Mouse (Mus musculus): ENCODE measurements around the gene Npepl1. TPM values are rescaled to one million over a fixed set of nuclear protein-coding genes. Genes with fewer than 3 reads are reported as not detected.

Npepl1 gene
- total and polyA plus RNA-seq, 3 experiments = 17.3 to 46.9 TPM; not detected in 1

DNA sequence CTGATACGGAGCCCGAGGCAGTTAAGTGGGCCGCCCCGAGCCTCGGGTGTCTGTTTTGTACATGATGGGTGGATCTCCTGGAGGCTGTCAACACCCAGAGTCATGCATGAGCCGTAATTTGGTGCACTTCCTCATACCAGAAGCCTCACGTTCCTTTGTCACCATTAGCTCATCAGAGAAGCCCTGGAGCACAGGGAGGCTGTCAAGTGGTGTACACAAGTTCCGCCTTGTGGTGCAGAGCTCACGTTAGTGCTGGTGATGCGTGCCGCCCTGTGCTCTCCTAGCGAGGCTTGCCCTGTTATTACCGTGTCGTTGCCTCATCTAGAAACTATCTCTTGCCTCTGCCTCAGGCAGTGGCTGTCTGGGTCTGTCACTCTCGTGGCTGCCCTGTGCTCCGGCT lies 6.8 kb downstream of the Npepl1 start:
- Histone ChIP-seq H3K9ac (ENCODE audit: control insufficient read depth, low read depth, low read length, poor library complexity, severe bottlenecking) (no peak overlapping the region), H3K27ac (ENCODE audit: control insufficient read depth, low read depth, low read length) (no peak overlapping the region), H3K79me2 (ENCODE audit: control insufficient read depth, insufficient read depth, low read length, poor library complexity) (no peaks in the 10 kb centered on the region), H3K4me3 (ENCODE audit: control insufficient read depth in 1 of 2, insufficient read depth in 1 of 2, low read depth in 2 of 2, low read length in 2 of 2) (no peak overlapping the region), H3K27me3 (ENCODE audit: control insufficient read depth in 1 of 2, insufficient read depth in 2 of 2, low read length in 2 of 2) (no peaks in the 10 kb centered on the region), H3K9me3 (replicated peaks; ENCODE audit: insufficient read depth, low read length) (no peaks in the 10 kb centered on the region), H3K4me1 (ENCODE audit: control insufficient read depth in 1 of 2, insufficient read depth in 2 of 2, low read length in 2 of 2) (no peaks in the 10 kb centered on the region), H3K36me3 (ENCODE audit: control insufficient read depth in 1 of 2, insufficient read depth in 2 of 2, low read length in 2 of 2) (no peaks in the 10 kb centered on the region)
- peak; percentile 27 for DNase-seq (ENCODE audit: low read depth, low spot score)
- TF ChIP-seq CHD2 (IDR thresholded peaks at IDR 0.05; ENCODE audit: low read length) (no peak), MEF2A (IDR thresholded peaks at IDR 0.05; ENCODE audit: extremely low read depth, insufficient replicate concordance, low read depth, low read length, poor library complexity, severe bottlenecking) (no peak), CTCF (IDR thresholded peaks at IDR 0.05 in 2 of 3, conservative IDR thresholded peaks at IDR 0.05 in 1 of 3; ENCODE audit: control insufficient read depth in 1 of 3, insufficient read depth in 1 of 3, low read depth in 2 of 3, low read length in 3 of 3, poor library complexity in 1 of 3, severe bottlenecking in 1 of 3) (no peak), POLR2A (IDR thresholded peaks at IDR 0.05; ENCODE audit: control insufficient read depth in 1 of 2, insufficient read depth in 1 of 2, low read depth in 1 of 2, low read length in 2 of 2, poor library complexity in 1 of 2) (no peak), E2F4 (IDR thresholded peaks at IDR 0.05; ENCODE audit: borderline replicate concordance, low read depth, low read length) (no peak), ZKSCAN1 (IDR thresholded peaks at IDR 0.05; ENCODE audit: low read depth, low read length) (no peak), BHLHE40 (IDR thresholded peaks at IDR 0.05; ENCODE audit: borderline replicate concordance, low read depth, low read length) (no peak), CHD1 (IDR thresholded peaks at IDR 0.05; ENCODE audit: low read depth, low read length) (no peak), MAZ (IDR thresholded peaks at IDR 0.05; ENCODE audit: low read depth, low read length) (no peak), SMC3 (IDR thresholded peaks at IDR 0.05; ENCODE audit: low read depth, low read length) (no peak), ZNF384 (IDR thresholded peaks at IDR 0.05; ENCODE audit: low read depth, low read length) (no peak), SIN3A (IDR thresholded peaks at IDR 0.05; ENCODE audit: low read length) (no peak), NRF1 (IDR thresholded peaks at IDR 0.05; ENCODE audit: insufficient read depth, low read depth, low read length, poor library complexity, severe bottlenecking) (no peak)

DNA sequence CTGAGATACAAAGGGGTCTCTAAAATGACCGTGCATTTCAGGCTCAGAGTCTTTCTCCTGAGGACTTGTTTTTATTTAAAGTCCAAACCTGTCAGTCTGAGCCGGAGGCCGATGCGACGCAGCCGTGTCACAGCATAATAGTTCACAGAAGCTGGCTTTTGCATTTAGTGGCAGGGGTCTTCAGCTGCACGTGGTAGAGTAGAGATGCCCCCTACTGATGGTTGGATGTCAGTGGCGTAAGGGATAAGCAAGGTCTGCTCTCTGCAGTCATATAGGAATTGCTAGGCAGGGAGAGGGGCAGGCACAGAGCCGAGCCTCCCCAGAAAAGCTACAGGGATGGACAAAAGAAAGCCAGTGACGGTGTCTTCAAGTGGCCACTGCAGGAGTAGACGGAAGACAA lies 8.0 kb downstream of the Npepl1 start:
- no peak overlapping the region for H3K27ac ChIP-seq (ENCODE audit: control insufficient read depth, low read depth, low read length)
- no peaks in the 10 kb centered on the region for H3K79me2 ChIP-seq (ENCODE audit: control insufficient read depth, insufficient read depth, low read length, poor library complexity)
- no peak overlapping the region for H3K4me3 ChIP-seq (ENCODE audit: control insufficient read depth in 1 of 2, insufficient read depth in 1 of 2, low read depth in 2 of 2, low read length in 2 of 2)
- H3K9me3 ChIP-seq (replicated peaks; ENCODE audit: insufficient read depth, low read length) = no peaks in the 10 kb centered on the region
- DNase-seq (ENCODE audit: low read depth, low spot score) = no peak
- H3K4me1 ChIP-seq (ENCODE audit: control insufficient read depth in 1 of 2, insufficient read depth in 2 of 2, low read length in 2 of 2) = no peaks in the 10 kb centered on the region
- no peak overlapping the region for H3K9ac ChIP-seq (ENCODE audit: control insufficient read depth, low read depth, low read length, poor library complexity, severe bottlenecking)
- H3K36me3 ChIP-seq (ENCODE audit: control insufficient read depth in 1 of 2, insufficient read depth in 2 of 2, low read length in 2 of 2) = no peaks in the 10 kb centered on the region
- TF ChIP-seq E2F4 (IDR thresholded peaks at IDR 0.05; ENCODE audit: borderline replicate concordance, low read depth, low read length) = no peak
- H3K27me3 ChIP-seq (ENCODE audit: control insufficient read depth in 1 of 2, insufficient read depth in 2 of 2, low read length in 2 of 2) = no peaks in the 10 kb centered on the region

DNA sequence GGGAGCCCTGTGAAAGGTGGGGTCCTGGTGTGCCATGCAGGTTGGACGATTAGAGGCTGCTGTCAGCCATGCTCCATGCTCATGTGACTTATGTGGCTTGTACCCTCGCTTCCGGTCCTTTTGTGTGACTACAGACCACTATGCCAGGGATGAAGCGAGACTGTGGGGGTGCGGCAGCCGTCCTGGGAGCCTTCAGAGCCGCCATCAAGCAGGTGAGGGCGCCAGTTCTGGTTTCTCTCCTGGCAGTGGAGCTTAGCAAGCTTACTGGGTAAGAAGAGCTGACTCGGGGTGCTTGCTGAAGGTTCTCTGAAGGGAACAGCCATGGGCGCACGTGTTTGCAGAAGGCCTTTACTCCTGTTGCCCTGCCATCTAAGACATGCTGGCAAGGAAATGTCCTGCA lies 9.1 kb downstream of the Npepl1 start:
- TF ChIP-seq TBP (IDR thresholded peaks at IDR 0.05; ENCODE audit: low read depth, low read length) = no peak
- TF ChIP-seq MAX (IDR thresholded peaks at IDR 0.05; ENCODE audit: low read length) = no peak
- TF ChIP-seq USF1 (IDR thresholded peaks at IDR 0.05; ENCODE audit: low read depth, low read length) = no peak
- no peak for TF ChIP-seq CTCF (IDR thresholded peaks at IDR 0.05 in 2 of 3, conservative IDR thresholded peaks at IDR 0.05 in 1 of 3; ENCODE audit: control insufficient read depth in 1 of 3, insufficient read depth in 1 of 3, low read depth in 2 of 3, low read length in 3 of 3, poor library complexity in 1 of 3, severe bottlenecking in 1 of 3)
- TF ChIP-seq RCOR1 (IDR thresholded peaks at IDR 0.05; ENCODE audit: low read depth, low read length) = no peak
- TF ChIP-seq ZC3H11A (IDR thresholded peaks at IDR 0.05; ENCODE audit: low read depth, low read length) = no peak
- TF ChIP-seq ZMIZ1 (IDR thresholded peaks at IDR 0.05; ENCODE audit: low read depth, low read length) = no peak
- TF ChIP-seq KAT2A (conservative IDR thresholded peaks at IDR 0.05; ENCODE audit: low read depth, low read length) = no peak
- no peak for TF ChIP-seq POLR2AphosphoS5 (IDR thresholded peaks at IDR 0.05; ENCODE audit: borderline replicate concordance, low read depth, low read length)
- no peak for TF ChIP-seq CHD1 (IDR thresholded peaks at IDR 0.05; ENCODE audit: low read depth, low read length)
- TF ChIP-seq MEF2A (IDR thresholded peaks at IDR 0.05; ENCODE audit: extremely low read depth, insufficient replicate concordance, low read depth, low read length, poor library complexity, severe bottlenecking) = no peak
- no peak for TF ChIP-seq E2F4 (IDR thresholded peaks at IDR 0.05; ENCODE audit: borderline replicate concordance, low read depth, low read length)
- TF ChIP-seq ETS1 (IDR thresholded peaks at IDR 0.05; ENCODE audit: low read depth, low read length) = no peak
- no peak for TF ChIP-seq ZKSCAN1 (IDR thresholded peaks at IDR 0.05; ENCODE audit: low read depth, low read length)
- no peak for TF ChIP-seq ELF1 (IDR thresholded peaks at IDR 0.05; ENCODE audit: low read depth, low read length)
- no peak for TF ChIP-seq BHLHE40 (IDR thresholded peaks at IDR 0.05; ENCODE audit: borderline replicate concordance, low read depth, low read length)
- no peaks in the 10 kb centered on the region for H3K27me3 ChIP-seq (ENCODE audit: control insufficient read depth in 1 of 2, insufficient read depth in 2 of 2, low read length in 2 of 2)
- no peak overlapping the region for H3K9ac ChIP-seq (ENCODE audit: control insufficient read depth, low read depth, low read length, poor library complexity, severe bottlenecking)
- H3K4me1 ChIP-seq (ENCODE audit: control insufficient read depth in 1 of 2, insufficient read depth in 2 of 2, low read length in 2 of 2) = no peaks in the 10 kb centered on the region
- H3K36me3 ChIP-seq (ENCODE audit: control insufficient read depth in 1 of 2, insufficient read depth in 2 of 2, low read length in 2 of 2) = no peaks in the 10 kb centered on the region
- no peaks in the 10 kb centered on the region for H3K79me2 ChIP-seq (ENCODE audit: control insufficient read depth, insufficient read depth, low read length, poor library complexity)
- H3K4me3 ChIP-seq (ENCODE audit: control insufficient read depth in 1 of 2, insufficient read depth in 1 of 2, low read depth in 2 of 2, low read length in 2 of 2) = no peak overlapping the region
- no peaks in the 10 kb centered on the region for H3K9me3 ChIP-seq (replicated peaks; ENCODE audit: insufficient read depth, low read length)
- DNase-seq (ENCODE audit: low read depth, low spot score) = no peak
- H3K27ac ChIP-seq (ENCODE audit: control insufficient read depth, low read depth, low read length) = no peak overlapping the region
